Mouse (Mus musculus) NIH3T3 (cell line): Measurements from ENCODE around the gene P2rx7.

ENCODE experiments used
- DNase-seq: peaks from one replicate; pipeline ENCODE4 v3.0.0-alpha.2; 2012; ENCODE audit warnings: low read depth

Gene P2rx7

DNA sequence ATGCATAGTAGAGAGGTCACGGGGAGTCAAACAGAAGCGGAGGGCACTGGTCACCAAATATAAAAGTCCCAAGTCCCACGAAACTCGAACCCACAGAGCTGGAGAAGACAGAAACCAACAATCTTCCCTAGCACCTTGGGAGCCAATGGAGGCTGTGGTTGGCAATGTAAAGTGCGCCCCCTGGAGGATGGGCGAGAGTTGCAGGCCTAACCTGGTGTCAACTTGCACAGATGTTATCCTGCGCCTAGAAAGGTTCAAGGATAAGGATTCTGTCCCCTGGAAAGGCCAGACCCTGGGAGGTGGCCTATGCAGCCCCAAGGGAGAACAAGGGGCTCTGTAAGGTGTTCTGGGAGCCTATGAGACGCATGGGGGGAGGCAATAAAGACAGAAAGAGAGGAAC is 87.6 kb downstream of the P2rx7 start:
- peak; percentile 75 for DNase-seq

DNA sequence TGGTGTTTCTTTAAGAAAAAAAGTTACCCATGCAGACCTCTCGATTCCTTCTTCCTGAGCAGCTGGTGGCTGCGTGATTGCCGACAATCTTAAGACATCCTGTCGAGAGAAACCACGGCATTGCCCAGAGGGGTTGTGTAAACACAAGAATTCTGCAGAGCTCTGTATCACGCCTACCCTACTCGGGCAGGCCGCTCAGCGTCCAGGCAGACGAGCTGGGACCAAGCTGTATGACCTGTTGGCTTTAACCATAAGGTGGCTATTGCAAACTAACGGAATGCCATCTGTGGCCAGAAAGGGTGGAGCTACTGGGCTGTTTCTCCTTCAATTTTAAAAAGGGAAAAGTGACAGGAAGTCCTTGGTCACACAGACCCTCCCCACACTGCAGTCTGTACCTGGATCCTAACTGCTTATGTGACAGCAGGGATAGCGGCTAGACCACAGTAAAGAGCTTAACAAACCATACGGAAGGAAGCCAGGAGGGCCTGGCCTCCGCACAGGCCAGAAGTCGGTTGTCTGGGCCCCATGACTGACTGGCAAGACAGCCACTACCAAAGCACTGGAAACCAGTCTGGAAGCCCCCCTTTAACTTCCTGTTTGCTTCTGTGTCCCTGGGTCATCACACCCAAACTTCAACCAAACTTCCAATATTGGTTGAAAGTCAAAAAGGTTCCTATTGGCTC is 88.4 kb downstream of the P2rx7 start:
- DNase-seq, result peak; percentile 65

DNA sequence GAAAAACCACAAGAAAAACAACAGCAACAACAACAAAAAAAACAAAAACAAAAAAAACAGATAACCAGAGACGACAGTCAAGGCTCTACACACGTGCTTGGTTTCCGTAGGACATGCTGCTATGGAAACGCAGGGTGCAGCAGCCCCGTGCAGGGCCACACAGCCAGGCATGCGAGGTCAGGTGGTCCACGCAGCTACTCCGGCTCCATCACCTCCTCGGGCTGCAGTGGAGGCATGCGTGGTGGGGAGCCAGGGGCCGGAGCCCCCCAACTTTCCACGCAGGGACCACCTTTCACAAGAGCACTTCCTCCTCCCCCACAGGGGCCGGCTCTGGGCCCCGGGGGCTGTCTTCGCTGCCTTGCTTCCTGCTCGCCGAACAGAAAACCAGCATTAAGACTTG is 90.2 kb downstream of the P2rx7 start:
- no peak for DNase-seq

DNA sequence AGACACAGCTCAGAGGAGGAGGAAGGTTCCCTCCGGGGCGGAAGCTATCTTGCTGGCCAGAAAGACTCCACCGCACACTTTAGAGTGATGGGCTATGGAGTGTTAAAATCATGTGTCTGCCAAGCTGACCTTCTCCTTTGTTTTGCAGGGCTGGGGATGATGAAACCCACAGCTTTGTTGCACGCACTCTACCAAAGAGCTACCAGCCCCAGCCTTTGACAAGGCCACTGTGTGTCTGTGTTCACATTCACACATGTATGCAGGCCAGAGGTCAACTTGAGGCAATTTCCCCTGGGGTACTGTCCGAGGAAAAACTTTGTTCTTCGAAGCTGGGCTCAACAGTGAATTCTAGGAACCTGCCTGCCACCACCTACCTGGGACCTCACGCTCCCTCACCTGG is 92.1 kb downstream of the P2rx7 start:
- DNase-seq, result no peak

- no peak for DNase-seq
These were observed 93.0 kb downstream of the P2rx7 start for GRCm38 (mm10) chr5:122736761-122737160.
